In genomic region chr6:99678108-99678507, GRCm38 (mm10) we compare ENCODE assay signal across 24 mouse cellular contexts. TPM values are rescaled to one million over a fixed set of nuclear protein-coding genes. Genes with fewer than 3 reads are reported as not detected.
DNase-seq lines count a peak whose midpoint lies in the region; ATAC-seq and TF ChIP-seq lines count a peak whose summit lies in the region.
"Had no signal": no experiment of that assay in that cellular context is flagged by ENCODE, and none has a peak within 500 bp of the region (broad histone marks: within the 10 kb centered on the region; RNA-seq: fewer than 3 reads in every experiment).

No protein-coding gene starts in this region.

- no peaks in the 10 kb centered on the region for H3K4me1 ChIP-seq in intestine, postnatal 0 days (replicated peaks; ENCODE audit: control insufficient read depth, insufficient read depth, low read length)
- 0 out of 2 replicates have a peak, but pooled peaks cover 3% of the 10 kb centered on the region for H3K4me1 ChIP-seq in intestine, embryonic 15.5 days (replicated peaks)
- peaks cover 6% of the 10 kb centered on the region; the same call in 1 of the 2 replicates for H3K4me1 ChIP-seq in midbrain, embryonic 12.5 days
- H3K4me1 ChIP-seq in midbrain, embryonic 11.5 days (ENCODE audit: control insufficient read depth, insufficient read depth, low read length): no peaks in the 10 kb centered on the region
- H3K4me1 ChIP-seq in midbrain, postnatal 0 days (ENCODE audit: insufficient read depth, low read length): no peaks in the 10 kb centered on the region
- H3K4me1 ChIP-seq: embryonic facial prominence, embryonic 10.5 days; heart, embryonic 13.5 days; limb, embryonic 13.5 days; liver, embryonic 15.5 days; megakaryocyte, embryonic 14.5 days had no signal

- no peaks in the 10 kb centered on the region for H3K36me3 ChIP-seq in intestine, postnatal 0 days (ENCODE audit: control insufficient read depth, insufficient read depth)
- H3K36me3 ChIP-seq in intestine, embryonic 15.5 days: no peaks in the 10 kb centered on the region
- no peaks in the 10 kb centered on the region for H3K36me3 ChIP-seq in midbrain, embryonic 12.5 days
- no peaks in the 10 kb centered on the region for H3K36me3 ChIP-seq in midbrain, embryonic 11.5 days (ENCODE audit: control insufficient read depth, insufficient read depth, low read length)
- no peaks in the 10 kb centered on the region for H3K36me3 ChIP-seq in midbrain, postnatal 0 days (ENCODE audit: insufficient read depth, low read length)
- H3K36me3 ChIP-seq: embryonic facial prominence, embryonic 10.5 days; heart, embryonic 13.5 days; limb, embryonic 13.5 days; liver, embryonic 15.5 days had no signal

- H3K27me3 ChIP-seq in intestine, postnatal 0 days (replicated peaks; ENCODE audit: control insufficient read depth, insufficient read depth, low read length): no peaks in the 10 kb centered on the region
- H3K27me3 ChIP-seq in intestine, embryonic 15.5 days (replicated peaks): no peaks in the 10 kb centered on the region
- no peaks in the 10 kb centered on the region for H3K27me3 ChIP-seq in midbrain, embryonic 12.5 days
- no peaks in the 10 kb centered on the region for H3K27me3 ChIP-seq in midbrain, embryonic 11.5 days (ENCODE audit: control insufficient read depth, insufficient read depth, low read length)
- no peaks in the 10 kb centered on the region for H3K27me3 ChIP-seq in midbrain, postnatal 0 days (ENCODE audit: insufficient read depth, low read length)
- H3K27me3 ChIP-seq: limb, embryonic 13.5 days; liver, embryonic 15.5 days had no signal

- H3K4me2 ChIP-seq in intestine, postnatal 0 days (replicated peaks; ENCODE audit: low read depth): no peak overlapping the region
- H3K4me2 ChIP-seq in intestine, embryonic 15.5 days (replicated peaks): no peak overlapping the region
- no peak overlapping the region for H3K4me2 ChIP-seq in midbrain, embryonic 12.5 days (replicated peaks)
- H3K4me2 ChIP-seq in midbrain, embryonic 11.5 days: no peak overlapping the region
- no peak overlapping the region for H3K4me2 ChIP-seq in midbrain, postnatal 0 days (ENCODE audit: low read depth, low read length, poor library complexity, severe bottlenecking)
- H3K4me2 ChIP-seq: heart, embryonic 13.5 days; limb, embryonic 13.5 days; liver, embryonic 15.5 days had no signal

- H3K27ac ChIP-seq in intestine, postnatal 0 days (ENCODE audit: low read depth, low read length): no peak overlapping the region
- no peak overlapping the region for H3K27ac ChIP-seq in intestine, embryonic 15.5 days
- H3K27ac ChIP-seq in midbrain, embryonic 12.5 days (replicated peaks): 0 out of 2 replicates have a peak overlapping the region, but pooled peaks have one; percentile 7
- no peak overlapping the region for H3K27ac ChIP-seq in midbrain, embryonic 11.5 days (ENCODE audit: low read depth, low read length)
- H3K27ac ChIP-seq in midbrain, postnatal 0 days (ENCODE audit: low read depth, low read length): no peak overlapping the region
- H3K27ac ChIP-seq: embryonic facial prominence, embryonic 10.5 days; heart, embryonic 13.5 days; limb, embryonic 13.5 days; liver, embryonic 15.5 days had no signal

- peak; percentile 56 to 74 for DNase-seq in cerebellum, postnatal 14 days
- no peak for DNase-seq in cerebellum, adult 9-11 months
- DNase-seq in midbrain, embryonic 11.5 days (ENCODE audit: low spot score, missing footprints): no peak
- peak; percentile 60 for DNase-seq in midbrain, postnatal 0 days (ENCODE audit: low spot score)
- DNase-seq in thymus, postnatal 4 days: no peak
- DNase-seq: adrenal gland, postnatal 25 days; heart, postnatal 4 days; kidney, adult 8-10 months; kidney, postnatal 36 days; thymus, adult 18-20 months had no signal

- no peak overlapping the region for H3K9ac ChIP-seq in intestine, postnatal 0 days (ENCODE audit: low read depth, low read length)
- no peak overlapping the region for H3K9ac ChIP-seq in intestine, embryonic 15.5 days
- no peak overlapping the region for H3K9ac ChIP-seq in midbrain, embryonic 12.5 days (replicated peaks)
- no peak overlapping the region for H3K9ac ChIP-seq in midbrain, embryonic 11.5 days (ENCODE audit: low read length)
- no peak overlapping the region for H3K9ac ChIP-seq in midbrain, postnatal 0 days (replicated peaks; ENCODE audit: low read length, poor library complexity, severe bottlenecking)
- H3K9ac ChIP-seq: heart, embryonic 13.5 days; limb, embryonic 13.5 days; liver, embryonic 15.5 days had no signal

- ATAC-seq in intestine, postnatal 0 days: 0 out of 2 replicates have a peak, but pooled peaks have one; percentile 16
- ATAC-seq in intestine, embryonic 15.5 days: no peak; the same call in 1 of the 2 replicates
- ATAC-seq in midbrain, embryonic 12.5 days (ENCODE audit: low FRiP score, low read depth): no peak
- no peak for ATAC-seq in midbrain, embryonic 11.5 days (ENCODE audit: low FRiP score)
- no peak for ATAC-seq in midbrain, postnatal 0 days (ENCODE audit: low FRiP score)
- ATAC-seq: activated CD4-positive, CD25-positive, alpha-beta regulatory T cell, adult 4 months had no signal

- no peak overlapping the region for H3K4me3 ChIP-seq in intestine, postnatal 0 days (ENCODE audit: low read depth, low read length)
- no peak overlapping the region for H3K4me3 ChIP-seq in intestine, embryonic 15.5 days (replicated peaks)
- H3K4me3 ChIP-seq in midbrain, embryonic 12.5 days: no peak overlapping the region
- H3K4me3 ChIP-seq in midbrain, embryonic 11.5 days (ENCODE audit: low read depth, low read length): no peak overlapping the region
- H3K4me3 ChIP-seq in midbrain, postnatal 0 days (ENCODE audit: low read depth, low read length): no peak overlapping the region
- H3K4me3 ChIP-seq: embryonic facial prominence, embryonic 10.5 days; erythroblast, embryonic 14.5 days; heart, embryonic 13.5 days; limb, embryonic 13.5 days; liver, embryonic 15.5 days; megakaryocyte, embryonic 14.5 days had no signal

- no peak for TF ChIP-seq CTCF in intestine, postnatal 0 days (IDR thresholded peaks at IDR 0.05; ENCODE audit: low read depth)
- TF ChIP-seq CTCF in midbrain, postnatal 0 days (IDR thresholded peaks at IDR 0.05): no peak

- 82% methylated on average over 11 of the region's 11 CpGs for WGBS in intestine, postnatal 0 days
- WGBS in intestine, embryonic 15.5 days: 81% methylated on average over 11 of the region's 11 CpGs
- 73% methylated on average over 11 of the region's 11 CpGs for WGBS in midbrain, embryonic 12.5 days
- WGBS in midbrain, embryonic 11.5 days: 76% methylated on average over 11 of the region's 11 CpGs
- WGBS in midbrain, postnatal 0 days: 63% methylated on average over 11 of the region's 11 CpGs

- no peaks in the 10 kb centered on the region for H3K9me3 ChIP-seq in intestine, postnatal 0 days (ENCODE audit: control insufficient read depth)
- no peaks in the 10 kb centered on the region for H3K9me3 ChIP-seq in intestine, embryonic 15.5 days
- H3K9me3 ChIP-seq in midbrain, embryonic 12.5 days: no peaks in the 10 kb centered on the region
- H3K9me3 ChIP-seq in midbrain, embryonic 11.5 days (ENCODE audit: control insufficient read depth, low read length): no peaks in the 10 kb centered on the region
- no peaks in the 10 kb centered on the region for H3K9me3 ChIP-seq in midbrain, postnatal 0 days (ENCODE audit: low read length)
- H3K9me3 ChIP-seq: embryonic facial prominence, embryonic 10.5 days; heart, embryonic 13.5 days; limb, embryonic 13.5 days; liver, embryonic 15.5 days; megakaryocyte, embryonic 14.5 days had no signal

RNA-seq across cellular contexts. Expression of gene Gm20696, which starts 11.5 kb away (rescaled TPM):
- polyA plus RNA-seq in intestine, postnatal 0 days (2015; fragmentation: Nextera tagmentation; extraction: Ambion mirVana): 1.4 and 2.3 TPM in 2 replicates
- 2.7 and 3.8 TPM in 2 replicates for polyA plus RNA-seq in intestine, embryonic 15.5 days (2015; fragmentation: Nextera tagmentation; extraction: Ambion mirVana)
- 4.5 and 6.9 TPM in 2 replicates for polyA plus RNA-seq in midbrain, embryonic 12.5 days (2016; fragmentation: Nextera tagmentation; extraction: Ambion mirVana)
- 2.5 and 3.4 TPM in 2 replicates for polyA plus RNA-seq in midbrain, embryonic 11.5 days (2014; fragmentation: Nextera tagmentation; extraction: Ambion mirVana)
- 1.1 and 2.5 TPM in 2 replicates for total RNA-seq in midbrain, postnatal 0 days (2014; rRNA removed)
- polyA plus RNA-seq in midbrain, postnatal 0 days (2015; fragmentation: Nextera tagmentation; extraction: Ambion mirVana): 1.3 and 2.9 TPM in 2 replicates
- polyA plus RNA-seq: erythroblast, embryonic 14.5 days had no signal

RNA-seq across cellular contexts. Expression of gene Eif4e3, which starts 11.5 kb away (rescaled TPM):
- polyA plus RNA-seq in intestine, postnatal 0 days (2015; fragmentation: Nextera tagmentation; extraction: Ambion mirVana): 6.7 and 7.4 TPM in 2 replicates
- 10.6 and 12.3 TPM in 2 replicates for polyA plus RNA-seq in intestine, embryonic 15.5 days (2015; fragmentation: Nextera tagmentation; extraction: Ambion mirVana)
- polyA plus RNA-seq in midbrain, embryonic 12.5 days (2016; fragmentation: Nextera tagmentation; extraction: Ambion mirVana): 12.5 and 13.0 TPM in 2 replicates
- polyA plus RNA-seq in midbrain, embryonic 11.5 days (2014; fragmentation: Nextera tagmentation; extraction: Ambion mirVana): 16.2 and 17.5 TPM in 2 replicates
- 8.4 and 10.6 TPM in 2 replicates for total RNA-seq in midbrain, postnatal 0 days (2014; rRNA removed)
- polyA plus RNA-seq in midbrain, postnatal 0 days (2015; fragmentation: Nextera tagmentation; extraction: Ambion mirVana): 5.4 and 5.5 TPM in 2 replicates
- polyA plus RNA-seq: erythroblast, embryonic 14.5 days had no signal

RNA-seq across cellular contexts. Expression of gene Gpr27, which starts 14.4 kb away (rescaled TPM):
- polyA plus RNA-seq in intestine, postnatal 0 days (2015; fragmentation: Nextera tagmentation; extraction: Ambion mirVana): 2.0 and 2.4 TPM in 2 replicates
- 2.4 and 2.6 TPM in 2 replicates for polyA plus RNA-seq in intestine, embryonic 15.5 days (2015; fragmentation: Nextera tagmentation; extraction: Ambion mirVana)
- 5.3 and 7.4 TPM in 2 replicates for polyA plus RNA-seq in midbrain, embryonic 12.5 days (2016; fragmentation: Nextera tagmentation; extraction: Ambion mirVana)
- 3.0 and 3.8 TPM in 2 replicates for polyA plus RNA-seq in midbrain, embryonic 11.5 days (2014; fragmentation: Nextera tagmentation; extraction: Ambion mirVana)
- total RNA-seq in midbrain, postnatal 0 days (2014; rRNA removed): 110 and 114 TPM in 2 replicates
- 26.0 and 27.8 TPM in 2 replicates for polyA plus RNA-seq in midbrain, postnatal 0 days (2015; fragmentation: Nextera tagmentation; extraction: Ambion mirVana)
- total RNA-seq: granulocyte monocyte progenitor cell, adult 5-6 weeks had no signal
- polyA plus RNA-seq: activated CD4-positive, CD25-positive, alpha-beta regulatory T cell, adult 4 months; erythroblast, embryonic 14.5 days had no signal

RNA-seq across cellular contexts. Expression of gene Prok2, which starts 48.1 kb away (rescaled TPM):
- not detected in 2 replicates for polyA plus RNA-seq in intestine, postnatal 0 days (2015; fragmentation: Nextera tagmentation; extraction: Ambion mirVana)
- 0.10 TPM in 1 of 2 replicates, not detected in the other for polyA plus RNA-seq in intestine, embryonic 15.5 days (2015; fragmentation: Nextera tagmentation; extraction: Ambion mirVana)
- 0.31 TPM in 1 of 2 replicates, not detected in the other for polyA plus RNA-seq in midbrain, embryonic 12.5 days (2016; fragmentation: Nextera tagmentation; extraction: Ambion mirVana)
- not detected in 2 replicates for polyA plus RNA-seq in midbrain, embryonic 11.5 days (2014; fragmentation: Nextera tagmentation; extraction: Ambion mirVana)
- 0.27 TPM in 1 of 2 replicates, not detected in the other for total RNA-seq in midbrain, postnatal 0 days (2014; rRNA removed)
- 0.82 and 1.3 TPM in 2 replicates for polyA plus RNA-seq in midbrain, postnatal 0 days (2015; fragmentation: Nextera tagmentation; extraction: Ambion mirVana)
- total RNA-seq: adrenal gland, postnatal 25 days; gastrocnemius, adult 18-20 months; granulocyte monocyte progenitor cell, adult 5-6 weeks; heart, postnatal 4 days had no signal
- polyA plus RNA-seq: activated CD4-positive, CD25-positive, alpha-beta regulatory T cell, adult 4 months; erythroblast, embryonic 14.5 days; heart, embryonic 13.5 days; neural tube, embryonic 11.5 days; small intestine, adult 2 months had no signal

Comparison
In these comparisons a context has a peak if more than half of its experiments do, and no peak if none do; other contexts are left out.
1. DNase-seq: peak in cerebellum, postnatal 14 days (2 of 2) and midbrain, postnatal 0 days (single experiment); none in cerebellum, adult 9-11 months (single experiment), midbrain, embryonic 11.5 days (single experiment) and thymus, postnatal 4 days (single experiment).